Mouse (Mus musculus): ENCODE results near the gene Cyb561d2. TPM values are rescaled to one million over a fixed set of nuclear protein-coding genes. Genes with fewer than 3 reads are reported as not detected.

Cyb561d2 gene
- polyA plus RNA-seq, 2 experiments = 19.8 to 21.4 TPM

- no peaks in the 10 kb centered on the region for H3K27me3 ChIP-seq (ENCODE audit: control insufficient read depth, insufficient read depth, low read length)
- H3K9me3 ChIP-seq (ENCODE audit: control insufficient read depth, low read length) = no peaks in the 10 kb centered on the region
- peak within 1 kb of the TSS; percentile 77 for H3K9ac ChIP-seq (ENCODE audit: low read depth, low read length, severe bottlenecking)
- peak within 1 kb of the TSS; percentile 57 for H3K4me3 ChIP-seq (replicated peaks; ENCODE audit: low read length)
- 1% methylated on average over 32 of the region's 32 CpGs for WGBS
- H3K27ac ChIP-seq (replicated peaks; ENCODE audit: low read depth, low read length) = peak within 1 kb of the TSS; percentile 91
- H3K4me2 ChIP-seq (replicated peaks; ENCODE audit: low read depth, low read length, severe bottlenecking) = peak within 1 kb of the TSS; percentile 83
- H3K36me3 ChIP-seq (ENCODE audit: control insufficient read depth, insufficient read depth, low read length) = peaks cover 13% of the 10 kb centered on the region
- H3K4me1 ChIP-seq (ENCODE audit: control insufficient read depth, insufficient read depth, low read length) = peaks cover 30% of the 10 kb centered on the region
- DNase-seq (ENCODE audit: low spot score) (peak; percentile 93), ATAC-seq (ENCODE audit: low FRiP score, low read depth) (peak; percentile 81)
- peak; percentile 85; the same call in 1 of the 2 replicates for TF ChIP-seq POLR2A (IDR thresholded peaks at IDR 0.05; ENCODE audit: borderline replicate concordance, extremely low read depth, insufficient read depth, insufficient read length)
These were observed 38.7 kb upstream of the Cyb561d2 start, which contains the start of gene Hyal3 for GRCm38 (mm10) chr9:107580501-107581317. TSS of gene Hyal3 (plus strand) at chr9:107580818.

DNA sequence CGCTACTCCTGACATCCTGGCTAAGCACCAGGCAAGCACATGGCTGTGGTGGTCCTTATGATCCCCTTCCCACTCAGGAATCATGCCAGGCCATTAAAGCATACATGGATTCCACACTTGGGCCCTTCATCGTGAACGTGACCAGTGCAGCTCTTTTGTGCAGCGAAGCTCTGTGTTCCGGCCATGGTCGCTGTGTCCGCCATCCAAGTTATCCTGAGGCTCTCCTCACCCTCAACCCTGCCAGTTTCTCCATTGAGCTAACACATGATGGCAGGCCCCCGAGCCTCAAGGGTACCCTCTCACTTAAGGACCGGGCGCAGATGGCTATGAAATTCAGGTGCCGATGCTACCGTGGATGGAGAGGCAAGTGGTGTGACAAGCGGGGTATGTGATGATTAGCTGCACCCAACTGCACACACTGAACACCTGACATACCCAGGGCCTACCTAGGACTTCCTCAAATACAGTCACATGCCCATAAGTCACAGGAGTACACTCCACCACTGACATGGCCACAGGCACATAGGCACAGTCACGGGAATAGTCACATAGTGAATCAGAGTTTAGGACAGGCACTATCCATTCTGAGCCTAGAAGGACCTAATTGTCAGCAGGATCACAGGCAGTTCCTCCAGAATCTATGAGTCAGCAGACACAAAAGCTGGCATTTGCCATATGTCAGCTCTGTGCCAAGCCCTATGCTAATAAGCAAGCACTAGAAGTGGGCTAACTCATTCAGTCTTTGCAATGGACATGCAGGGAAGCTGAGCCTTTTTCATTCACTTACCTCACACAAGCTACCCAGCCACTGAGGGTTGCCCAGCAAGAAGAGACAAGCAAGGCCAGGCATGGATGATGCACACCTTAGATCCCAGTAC lies 37.3 kb upstream of the Cyb561d2 start:
- peaks cover 30% of the 10 kb centered on the region for H3K4me1 ChIP-seq (ENCODE audit: control insufficient read depth, insufficient read depth, low read length)
- no peak overlapping the region for H3K4me3 ChIP-seq (replicated peaks; ENCODE audit: low read length)
- ATAC-seq (ENCODE audit: low FRiP score, low read depth) (no peak), DNase-seq (ENCODE audit: low spot score) (no peak)
- no peak overlapping the region for H3K27ac ChIP-seq (replicated peaks; ENCODE audit: low read depth, low read length)
- no peaks in the 10 kb centered on the region for H3K9me3 ChIP-seq (ENCODE audit: control insufficient read depth, low read length)
- peak overlapping the region; percentile 83; the same call in 1 of the 2 replicates for H3K4me2 ChIP-seq (replicated peaks; ENCODE audit: low read depth, low read length, severe bottlenecking)
- WGBS = 94% methylated on average over 14 of the region's 14 CpGs
- H3K36me3 ChIP-seq (ENCODE audit: control insufficient read depth, insufficient read depth, low read length) = peaks cover 18% of the 10 kb centered on the region
- no peak overlapping the region for H3K9ac ChIP-seq (ENCODE audit: low read depth, low read length, severe bottlenecking)
- H3K27me3 ChIP-seq (ENCODE audit: control insufficient read depth, insufficient read depth, low read length) = no peaks in the 10 kb centered on the region
- TF ChIP-seq POLR2A (IDR thresholded peaks at IDR 0.05; ENCODE audit: borderline replicate concordance, extremely low read depth, insufficient read depth, insufficient read length) = no peak

- Histone ChIP-seq H3K9me3 (ENCODE audit: control insufficient read depth, low read length) (no peaks in the 10 kb centered on the region), H3K4me2 (replicated peaks; ENCODE audit: low read depth, low read length, severe bottlenecking) (0 out of 2 replicates have a peak within 1 kb of the TSS, but pooled peaks have one; percentile 83), H3K27me3 (ENCODE audit: control insufficient read depth, insufficient read depth, low read length) (no peaks in the 10 kb centered on the region)
These were observed 36.6 kb upstream of the Cyb561d2 start, which contains the start of gene Naa80 for GRCm38 (mm10) chr9:107578587-107578986. TSS of gene Naa80 (plus strand) at chr9:107578887.

DNA sequence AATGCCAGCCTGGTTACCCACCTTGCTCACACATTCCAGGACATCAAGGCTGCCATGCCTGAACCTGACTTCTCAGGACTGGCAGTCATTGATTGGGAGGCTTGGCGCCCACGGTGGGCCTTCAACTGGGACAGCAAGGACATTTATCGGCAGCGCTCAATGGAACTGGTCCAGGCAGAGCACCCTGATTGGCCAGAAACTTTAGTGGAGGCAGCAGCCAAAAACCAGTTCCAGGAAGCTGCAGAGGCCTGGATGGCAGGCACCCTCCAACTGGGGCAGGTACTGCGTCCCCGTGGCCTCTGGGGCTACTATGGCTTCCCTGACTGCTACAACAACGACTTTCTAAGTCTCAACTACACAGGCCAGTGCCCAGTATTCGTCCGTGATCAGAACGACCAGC lies 35.9 kb upstream of the Cyb561d2 start:
- peaks cover 30% of the 10 kb centered on the region for H3K4me1 ChIP-seq (ENCODE audit: control insufficient read depth, insufficient read depth, low read length)
- H3K27me3 ChIP-seq (ENCODE audit: control insufficient read depth, insufficient read depth, low read length) = no peaks in the 10 kb centered on the region
- H3K9me3 ChIP-seq (ENCODE audit: control insufficient read depth, low read length) = no peaks in the 10 kb centered on the region
- H3K27ac ChIP-seq (replicated peaks; ENCODE audit: low read depth, low read length) = no peak overlapping the region
- DNase-seq (ENCODE audit: low spot score) (no peak), ATAC-seq (ENCODE audit: low FRiP score, low read depth) (no peak)
- TF ChIP-seq POLR2A (IDR thresholded peaks at IDR 0.05; ENCODE audit: borderline replicate concordance, extremely low read depth, insufficient read depth, insufficient read length) = no peak
- no peak overlapping the region for H3K4me3 ChIP-seq (replicated peaks; ENCODE audit: low read length)
- H3K4me2 ChIP-seq (replicated peaks; ENCODE audit: low read depth, low read length, severe bottlenecking) = 0 out of 2 replicates have a peak overlapping the region, but pooled peaks have one; percentile 3
- WGBS = 88% methylated on average over 10 of the region's 10 CpGs
- H3K36me3 ChIP-seq (ENCODE audit: control insufficient read depth, insufficient read depth, low read length) = peaks cover 18% of the 10 kb centered on the region
- no peak overlapping the region for H3K9ac ChIP-seq (ENCODE audit: low read depth, low read length, severe bottlenecking)

More at GRCm38 (mm10) chr9:107578587-107578986, 36.6 kb upstream of the Cyb561d2 start, which contains the start of gene Naa80:
- Histone ChIP-seq H3K27ac (replicated peaks; ENCODE audit: low read depth, low read length) (no peak within 1 kb of the TSS), H3K36me3 (ENCODE audit: control insufficient read depth, insufficient read depth, low read length) (peaks cover 15% of the 10 kb centered on the region), H3K9ac (ENCODE audit: low read depth, low read length, severe bottlenecking) (no peak within 1 kb of the TSS), H3K4me1 (ENCODE audit: control insufficient read depth, insufficient read depth, low read length) (peaks cover 30% of the 10 kb centered on the region), H3K4me3 (replicated peaks; ENCODE audit: low read length) (no peak within 1 kb of the TSS)
- WGBS = 78% methylated on average over 3 of the region's 3 CpGs
- no peak for TF ChIP-seq POLR2A (IDR thresholded peaks at IDR 0.05; ENCODE audit: borderline replicate concordance, extremely low read depth, insufficient read depth, insufficient read length)
- ATAC-seq (ENCODE audit: low FRiP score, low read depth) (no peak), DNase-seq (ENCODE audit: low spot score) (no peak)
